Mouse (Mus musculus): ENCODE results near the gene Pidd1. TPM values are rescaled to one million over a fixed set of nuclear protein-coding genes. Genes with fewer than 3 reads are reported as not detected.

Pidd1 gene
- polyA plus RNA-seq, 1 experiment = 1.9 TPM

DNA sequence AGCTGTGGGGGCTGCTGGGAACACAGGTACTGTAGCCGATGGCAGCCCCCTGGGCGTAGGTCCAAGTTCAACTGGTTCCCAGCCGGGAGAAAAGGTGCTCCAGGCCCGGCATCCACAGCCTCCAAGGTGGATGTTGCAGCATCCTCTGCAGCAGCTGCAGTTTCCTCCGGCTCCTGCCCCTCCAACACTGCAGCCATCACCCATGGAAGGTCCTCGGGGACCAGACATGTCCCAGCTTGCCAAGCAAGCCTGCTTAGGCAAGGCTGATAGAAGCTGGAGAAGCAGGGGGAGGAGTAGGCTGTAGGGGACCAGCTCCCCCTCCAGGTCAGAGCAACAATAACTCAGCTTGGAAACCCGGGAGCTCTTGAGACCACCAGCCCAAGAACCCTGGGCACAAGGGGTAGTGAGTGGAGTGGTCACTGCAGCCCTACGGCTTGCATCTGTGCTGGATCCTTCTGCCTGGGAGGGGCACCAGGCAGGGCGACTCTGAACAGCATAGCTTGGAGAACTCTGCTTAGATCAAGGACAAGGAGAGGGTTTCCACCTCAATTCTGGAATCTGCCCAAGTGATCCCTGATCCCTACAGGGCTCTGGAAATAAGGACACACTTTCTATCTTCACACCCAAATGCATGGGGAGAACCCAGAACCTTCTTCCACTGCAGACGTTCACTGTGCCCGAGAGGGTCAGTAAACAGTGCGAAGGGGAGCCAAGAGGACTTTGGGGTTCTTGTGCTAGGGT, 574 bp downstream of the Pidd1 start:
- Histone ChIP-seq H3K79me2 (ENCODE audit: control insufficient read depth, insufficient read depth) (peaks cover 8% of the 10 kb centered on the region), H3ac (ENCODE audit: control insufficient read depth, insufficient read length) (no peak overlapping the region), H3K4me3 (peak overlapping the region; percentile 38), H3K27me3 (ENCODE audit: control insufficient read depth, insufficient read depth, insufficient read length) (no peaks in the 10 kb centered on the region), H3K36me3 (ENCODE audit: control insufficient read depth, insufficient read depth) (no peaks in the 10 kb centered on the region), H3K4me2 (ENCODE audit: low read depth) (peak overlapping the region; percentile 99)
- TF ChIP-seq USF1 (IDR thresholded peaks at IDR 0.05; ENCODE audit: low read depth) (no peak), MAX (IDR thresholded peaks at IDR 0.05; ENCODE audit: low read depth) (no peak), CEBPB (IDR thresholded peaks at IDR 0.05; ENCODE audit: insufficient read depth, poor library complexity, severe bottlenecking) (no peak), POLR2AphosphoS2 (IDR thresholded peaks at IDR 0.05; ENCODE audit: insufficient read length, low read depth) (no peak), MYOD1 (IDR thresholded peaks at IDR 0.05; ENCODE audit: control insufficient read depth in 1 of 3, insufficient read length in 2 of 3, low read depth in 2 of 3) (no peak), E2F4 (IDR thresholded peaks at IDR 0.05; ENCODE audit: insufficient read depth) (no peak), MYOG (IDR thresholded peaks at IDR 0.05; ENCODE audit: control insufficient read depth in 1 of 3, insufficient read depth in 1 of 3, insufficient read length in 2 of 3, low read depth in 2 of 3) (no peak), TCF3 (IDR thresholded peaks at IDR 0.05; ENCODE audit: insufficient read length, low read depth) (no peak), POLR2A (IDR thresholded peaks at IDR 0.05; ENCODE audit: insufficient read length, low read depth) (no peak), SRF (IDR thresholded peaks at IDR 0.05; ENCODE audit: control insufficient read depth, insufficient read length, low read depth) (no peak)

DNA sequence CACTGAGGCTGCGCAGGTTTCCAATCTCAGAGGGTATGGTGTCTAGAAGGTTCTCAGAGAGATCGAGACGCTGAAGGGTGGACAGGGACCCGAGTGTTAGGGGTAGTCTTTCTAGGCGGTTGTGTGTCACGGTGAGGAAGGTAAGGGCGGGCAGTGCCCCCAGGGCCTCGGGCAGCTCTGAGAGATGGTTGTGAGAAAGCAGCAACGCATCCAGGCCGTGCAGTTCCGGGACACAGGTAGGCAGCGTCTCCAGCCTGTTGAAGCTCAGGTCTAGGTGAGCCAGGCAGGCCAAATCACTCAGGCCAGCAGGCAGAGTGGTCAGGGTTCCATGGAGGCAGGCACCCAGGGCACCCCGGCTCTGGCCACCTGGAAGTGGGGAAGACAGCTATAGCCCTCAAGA, 1.6 kb downstream of the Pidd1 start:
- H3ac ChIP-seq (ENCODE audit: control insufficient read depth, insufficient read length) = no peak overlapping the region
- no peak for TF ChIP-seq E2F4 (IDR thresholded peaks at IDR 0.05; ENCODE audit: insufficient read depth)
- no peak for TF ChIP-seq SRF (IDR thresholded peaks at IDR 0.05; ENCODE audit: control insufficient read depth, insufficient read length, low read depth)

DNA sequence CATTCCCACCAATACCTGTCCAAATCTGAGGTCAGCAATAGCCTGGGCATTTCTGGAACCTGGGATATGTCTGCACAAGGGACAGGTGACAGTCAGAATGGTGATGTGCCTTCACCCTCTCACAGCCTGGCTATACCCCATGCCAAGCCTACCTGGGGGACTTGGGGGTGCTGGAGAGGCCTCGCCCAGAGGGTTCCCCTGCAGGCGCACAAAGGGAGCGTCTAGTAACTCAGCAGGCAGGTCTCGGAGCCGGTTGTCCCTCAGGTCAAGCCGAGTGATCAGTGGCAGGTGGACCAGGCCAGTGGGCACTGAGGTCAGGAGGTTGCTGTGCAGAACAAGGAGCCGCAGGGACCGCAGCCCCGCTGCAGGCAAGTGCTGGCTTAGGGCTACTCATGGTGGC, 2.4 kb downstream of the Pidd1 start:
- Histone ChIP-seq H3K4me2 (ENCODE audit: low read depth) (no peak overlapping the region), H3K79me2 (ENCODE audit: control insufficient read depth, insufficient read depth) (peaks cover 6% of the 10 kb centered on the region), H3K36me3 (ENCODE audit: control insufficient read depth, insufficient read depth) (no peaks in the 10 kb centered on the region), H3K27me3 (ENCODE audit: control insufficient read depth, insufficient read depth, insufficient read length) (no peaks in the 10 kb centered on the region), H3K4me3 (peak overlapping the region; percentile 38), H3ac (ENCODE audit: control insufficient read depth, insufficient read length) (no peak overlapping the region)
- TF ChIP-seq TCF12 (IDR thresholded peaks at IDR 0.05; ENCODE audit: insufficient read depth, poor library complexity, severe bottlenecking) (no peak), CEBPB (IDR thresholded peaks at IDR 0.05; ENCODE audit: insufficient read depth, poor library complexity, severe bottlenecking) (no peak), POLR2A (IDR thresholded peaks at IDR 0.05; ENCODE audit: insufficient read length, low read depth) (no peak), REST (IDR thresholded peaks at IDR 0.05; ENCODE audit: insufficient read depth, insufficient read length) (no peak), SRF (IDR thresholded peaks at IDR 0.05; ENCODE audit: control insufficient read depth, insufficient read length, low read depth) (no peak), E2F4 (IDR thresholded peaks at IDR 0.05; ENCODE audit: insufficient read depth) (no peak), POLR2AphosphoS2 (IDR thresholded peaks at IDR 0.05; ENCODE audit: insufficient read length, low read depth) (no peak), MYOD1 (IDR thresholded peaks at IDR 0.05; ENCODE audit: control insufficient read depth in 1 of 3, insufficient read length in 2 of 3, low read depth in 2 of 3) (no peak)

More for the DNA sequence above, 1.6 kb downstream of the Pidd1 start:
- Histone ChIP-seq H3K27me3 (ENCODE audit: control insufficient read depth, insufficient read depth, insufficient read length) (no peaks in the 10 kb centered on the region), H3K36me3 (ENCODE audit: control insufficient read depth, insufficient read depth) (no peaks in the 10 kb centered on the region), H3K4me2 (ENCODE audit: low read depth) (peak overlapping the region; percentile 99), H3K4me3 (peak overlapping the region; percentile 38), H3K79me2 (ENCODE audit: control insufficient read depth, insufficient read depth) (no peaks in the 10 kb centered on the region)

DNA sequence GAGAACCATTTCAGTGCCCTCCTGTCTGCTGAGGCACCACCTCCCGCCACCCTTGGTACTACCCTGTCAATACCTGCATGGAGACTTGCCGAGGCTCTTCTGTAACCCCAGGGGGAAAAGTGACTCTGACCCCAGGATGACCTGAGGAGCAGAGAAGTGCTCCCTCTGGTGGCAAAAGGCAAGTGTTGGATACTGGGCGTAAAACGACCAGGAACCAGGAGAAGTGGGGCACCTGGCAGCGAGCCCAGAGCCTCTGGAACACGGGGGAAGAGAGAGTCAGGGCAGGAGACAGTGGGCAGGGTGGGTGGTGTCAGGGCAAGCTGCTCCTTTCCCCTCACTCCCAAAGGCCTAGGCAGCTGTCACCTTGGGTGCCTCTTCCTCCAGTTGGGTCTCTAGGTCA, 3.2 kb downstream of the Pidd1 start:
- Histone ChIP-seq H3K4me3 (no peak overlapping the region), H3K79me2 (ENCODE audit: control insufficient read depth, insufficient read depth) (peaks cover 6% of the 10 kb centered on the region), H3ac (ENCODE audit: control insufficient read depth, insufficient read length) (no peak overlapping the region), H3K4me2 (ENCODE audit: low read depth) (no peak overlapping the region), H3K36me3 (ENCODE audit: control insufficient read depth, insufficient read depth) (no peaks in the 10 kb centered on the region), H3K27me3 (ENCODE audit: control insufficient read depth, insufficient read depth, insufficient read length) (no peaks in the 10 kb centered on the region)
- TF ChIP-seq CEBPB (IDR thresholded peaks at IDR 0.05; ENCODE audit: insufficient read depth, poor library complexity, severe bottlenecking) (no peak), TCF12 (IDR thresholded peaks at IDR 0.05; ENCODE audit: insufficient read depth, poor library complexity, severe bottlenecking) (no peak), MYOD1 (IDR thresholded peaks at IDR 0.05; ENCODE audit: control insufficient read depth in 1 of 3, insufficient read length in 2 of 3, low read depth in 2 of 3) (no peak), POLR2A (IDR thresholded peaks at IDR 0.05; ENCODE audit: insufficient read length, low read depth) (no peak), POLR2AphosphoS2 (IDR thresholded peaks at IDR 0.05; ENCODE audit: insufficient read length, low read depth) (no peak), SRF (IDR thresholded peaks at IDR 0.05; ENCODE audit: control insufficient read depth, insufficient read length, low read depth) (no peak), REST (IDR thresholded peaks at IDR 0.05; ENCODE audit: insufficient read depth, insufficient read length) (no peak), USF1 (IDR thresholded peaks at IDR 0.05; ENCODE audit: low read depth) (no peak), TCF3 (IDR thresholded peaks at IDR 0.05; ENCODE audit: insufficient read length, low read depth) (no peak), MYOG (IDR thresholded peaks at IDR 0.05; ENCODE audit: control insufficient read depth in 1 of 3, insufficient read depth in 1 of 3, insufficient read length in 2 of 3, low read depth in 2 of 3) (no peak), MAX (IDR thresholded peaks at IDR 0.05; ENCODE audit: low read depth) (no peak), E2F4 (IDR thresholded peaks at IDR 0.05; ENCODE audit: insufficient read depth) (no peak)

DNA sequence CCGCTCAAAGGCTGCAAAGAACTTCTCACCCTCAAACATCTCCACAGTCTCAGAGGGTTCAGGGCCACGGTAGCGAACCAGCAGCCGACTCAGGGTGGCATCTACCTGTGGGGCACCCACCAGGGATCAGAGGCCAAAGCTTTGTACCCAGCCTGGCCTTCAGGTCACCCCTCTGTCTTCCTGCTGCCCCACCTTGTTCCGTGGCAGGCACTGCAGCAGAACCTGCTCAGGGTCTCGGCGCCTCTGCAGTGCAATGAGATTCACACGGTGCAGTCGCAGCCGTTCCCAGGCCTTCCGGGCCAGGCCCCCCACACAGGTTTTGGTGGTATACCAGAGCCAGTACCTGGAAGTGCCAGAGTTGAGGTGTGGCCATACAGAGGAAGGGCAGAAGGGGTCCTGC, 4.0 kb downstream of the Pidd1 start:
- no peak overlapping the region for H3K4me3 ChIP-seq
- H3ac ChIP-seq (ENCODE audit: control insufficient read depth, insufficient read length) = no peak overlapping the region
- TF ChIP-seq TCF3 (IDR thresholded peaks at IDR 0.05; ENCODE audit: insufficient read length, low read depth) = no peak
- TF ChIP-seq POLR2A (IDR thresholded peaks at IDR 0.05; ENCODE audit: insufficient read length, low read depth) = no peak
- no peak for TF ChIP-seq E2F4 (IDR thresholded peaks at IDR 0.05; ENCODE audit: insufficient read depth)
- TF ChIP-seq CEBPB (IDR thresholded peaks at IDR 0.05; ENCODE audit: insufficient read depth, poor library complexity, severe bottlenecking) = no peak
- no peak for TF ChIP-seq USF1 (IDR thresholded peaks at IDR 0.05; ENCODE audit: low read depth)
- TF ChIP-seq MYOD1 (IDR thresholded peaks at IDR 0.05; ENCODE audit: control insufficient read depth in 1 of 3, insufficient read length in 2 of 3, low read depth in 2 of 3) = no peak
- no peak for TF ChIP-seq TCF12 (IDR thresholded peaks at IDR 0.05; ENCODE audit: insufficient read depth, poor library complexity, severe bottlenecking)
- no peak for TF ChIP-seq POLR2AphosphoS2 (IDR thresholded peaks at IDR 0.05; ENCODE audit: insufficient read length, low read depth)
- no peak for TF ChIP-seq SRF (IDR thresholded peaks at IDR 0.05; ENCODE audit: control insufficient read depth, insufficient read length, low read depth)
- TF ChIP-seq MAX (IDR thresholded peaks at IDR 0.05; ENCODE audit: low read depth) = no peak
- TF ChIP-seq REST (IDR thresholded peaks at IDR 0.05; ENCODE audit: insufficient read depth, insufficient read length) = no peak
- TF ChIP-seq MYOG (IDR thresholded peaks at IDR 0.05; ENCODE audit: control insufficient read depth in 1 of 3, insufficient read depth in 1 of 3, insufficient read length in 2 of 3, low read depth in 2 of 3) = no peak

More for the DNA sequence above, 4.0 kb downstream of the Pidd1 start:
- no peaks in the 10 kb centered on the region for H3K27me3 ChIP-seq (ENCODE audit: control insufficient read depth, insufficient read depth, insufficient read length)
- H3K4me2 ChIP-seq (ENCODE audit: low read depth) = no peak overlapping the region
- H3K79me2 ChIP-seq (ENCODE audit: control insufficient read depth, insufficient read depth) = peaks cover 10% of the 10 kb centered on the region
- H3K36me3 ChIP-seq (ENCODE audit: control insufficient read depth, insufficient read depth) = no peaks in the 10 kb centered on the region
